Mouse (Mus musculus) bone marrow, adult 2 months (tissue): ENCODE results near the gene Cited4.

Source experiments
- CTCF ChIP-seq: fragments of 200-500 bp; IDR thresholded peaks from 2 replicates; pipeline ENCODE4 v1.5.1; 2011; ENCODE audit warnings: low read length, control low read depth; ENCODE audit not compliant: control insufficient read depth, insufficient read depth
- POLR2A ChIP-seq: fragments of 200-500 bp; IDR thresholded peaks from 2 replicates; pipeline ENCODE4 v1.6.1; 2011; ENCODE audit warnings: low read depth, mild to moderate bottlenecking, control low read depth, low read length, borderline replicate concordance; ENCODE audit not compliant: control insufficient read depth

GRCm38 (mm10) chr4:120692717-120693116 lies 26.3 kb downstream of the Cited4 start:
- TF ChIP-seq POLR2A (no peak), CTCF (peak; percentile 61)
